Mouse (Mus musculus): ENCODE data around the gene Gm13287. TPM values are rescaled to one million over a fixed set of nuclear protein-coding genes. Genes with fewer than 3 reads are reported as not detected.

Gm13287 gene
- polyA plus RNA-seq, 1 experiment from 2014 or later: not detected

Other genes with a start within 250 kb of the Gm13287 start
- not detected in 2 replicates for gene Ifna15, start 245.0 kb upstream of the Gm13287 start, polyA plus RNA-seq (2015; fragmentation: Nextera tagmentation; extraction: Ambion mirVana)
- not detected in 2 replicates for gene Ifna14, start 231.5 kb upstream of the Gm13287 start, polyA plus RNA-seq (2015; fragmentation: Nextera tagmentation; extraction: Ambion mirVana)
- not detected in 2 replicates for gene Ifna9, start 210.9 kb upstream of the Gm13287 start, polyA plus RNA-seq (2015; fragmentation: Nextera tagmentation; extraction: Ambion mirVana)
- gene Ifna12, start 199.9 kb upstream of the Gm13287 start, polyA plus RNA-seq (2015; fragmentation: Nextera tagmentation; extraction: Ambion mirVana): not detected in 2 replicates
- gene C87499, start 168.8 kb upstream of the Gm13287 start, polyA plus RNA-seq (2015; fragmentation: Nextera tagmentation; extraction: Ambion mirVana): not detected in 2 replicates
- not detected in 2 replicates for gene Ifna13, start 158.8 kb upstream of the Gm13287 start, polyA plus RNA-seq (2015; fragmentation: Nextera tagmentation; extraction: Ambion mirVana)
- gene Ifna16, start 126.3 kb upstream of the Gm13287 start, polyA plus RNA-seq (2015; fragmentation: Nextera tagmentation; extraction: Ambion mirVana): not detected in 2 replicates
- not detected in 2 replicates for gene Ifna2, start 119.3 kb upstream of the Gm13287 start, polyA plus RNA-seq (2015; fragmentation: Nextera tagmentation; extraction: Ambion mirVana)
- gene Ifnab, start 111.9 kb upstream of the Gm13287 start, polyA plus RNA-seq (2015; fragmentation: Nextera tagmentation; extraction: Ambion mirVana): not detected in 2 replicates
- 0.82 and 1.2 TPM in 2 replicates for gene Gm26566, start 81.4 kb upstream of the Gm13287 start, polyA plus RNA-seq (2015; fragmentation: Nextera tagmentation; extraction: Ambion mirVana)
- gene Klhl9, start 80.8 kb upstream of the Gm13287 start, polyA plus RNA-seq (2015; fragmentation: Nextera tagmentation; extraction: Ambion mirVana): 88.1 and 91.8 TPM in 2 replicates
- gene Gm13271, start 48.4 kb upstream of the Gm13287 start, polyA plus RNA-seq (2015; fragmentation: Nextera tagmentation; extraction: Ambion mirVana): not detected in 2 replicates
- gene Gm13283, start 43.1 kb upstream of the Gm13287 start, polyA plus RNA-seq (2015; fragmentation: Nextera tagmentation; extraction: Ambion mirVana): 0.31 TPM in 1 of 2 replicates, not detected in the other
- 0.38 and 0.49 TPM in 2 replicates for gene Gm13290, start 29.4 kb upstream of the Gm13287 start, polyA plus RNA-seq (2015; fragmentation: Nextera tagmentation; extraction: Ambion mirVana)
- gene Gm13289, start 26.3 kb upstream of the Gm13287 start, polyA plus RNA-seq (2015; fragmentation: Nextera tagmentation; extraction: Ambion mirVana): not detected in 2 replicates
- gene Gm13272, start 23.4 kb upstream of the Gm13287 start, polyA plus RNA-seq (2015; fragmentation: Nextera tagmentation; extraction: Ambion mirVana): not detected in 2 replicates
- gene Ifnz, start 21.1 kb upstream of the Gm13287 start, polyA plus RNA-seq (2015; fragmentation: Nextera tagmentation; extraction: Ambion mirVana): 0.34 TPM in 1 of 2 replicates, not detected in the other
- gene Gm13276, start 17.5 kb upstream of the Gm13287 start, polyA plus RNA-seq (2015; fragmentation: Nextera tagmentation; extraction: Ambion mirVana): 0.36 and 1.2 TPM in 2 replicates
- not detected in 2 replicates for gene Gm13277, start 14.6 kb upstream of the Gm13287 start, polyA plus RNA-seq (2015; fragmentation: Nextera tagmentation; extraction: Ambion mirVana)
- not detected in 2 replicates for gene Gm13278, start 11.7 kb upstream of the Gm13287 start, polyA plus RNA-seq (2015; fragmentation: Nextera tagmentation; extraction: Ambion mirVana)
- gene Gm13275, start 8.8 kb upstream of the Gm13287 start, polyA plus RNA-seq (2015; fragmentation: Nextera tagmentation; extraction: Ambion mirVana): not detected in 2 replicates
- gene Gm13279, start 5.9 kb upstream of the Gm13287 start, polyA plus RNA-seq (2015; fragmentation: Nextera tagmentation; extraction: Ambion mirVana): not detected in 2 replicates
- gene Gm13285, start 3.6 kb upstream of the Gm13287 start, polyA plus RNA-seq (2015; fragmentation: Nextera tagmentation; extraction: Ambion mirVana): 1.5 and 1.8 TPM in 2 replicates
- gene Gm13288, start 2.3 kb downstream of the Gm13287 start, polyA plus RNA-seq (2015; fragmentation: Nextera tagmentation; extraction: Ambion mirVana): not detected in 2 replicates
- gene Ifna7, start 13.0 kb downstream of the Gm13287 start, polyA plus RNA-seq (2015; fragmentation: Nextera tagmentation; extraction: Ambion mirVana): not detected in 2 replicates
- gene Ifna11, start 16.7 kb downstream of the Gm13287 start, polyA plus RNA-seq (2015; fragmentation: Nextera tagmentation; extraction: Ambion mirVana): not detected in 2 replicates
- not detected in 2 replicates for gene Ifna6, start 24.2 kb downstream of the Gm13287 start, polyA plus RNA-seq (2015; fragmentation: Nextera tagmentation; extraction: Ambion mirVana)
- gene Ifna5, start 32.3 kb downstream of the Gm13287 start, polyA plus RNA-seq (2015; fragmentation: Nextera tagmentation; extraction: Ambion mirVana): not detected in 2 replicates
- not detected in 2 replicates for gene Ifna4, start 38.6 kb downstream of the Gm13287 start, polyA plus RNA-seq (2015; fragmentation: Nextera tagmentation; extraction: Ambion mirVana)
- not detected in 2 replicates for gene Ifna1, start 46.8 kb downstream of the Gm13287 start, polyA plus RNA-seq (2015; fragmentation: Nextera tagmentation; extraction: Ambion mirVana)
- gene Ifne, start 76.9 kb downstream of the Gm13287 start, polyA plus RNA-seq (2015; fragmentation: Nextera tagmentation; extraction: Ambion mirVana): not detected in 2 replicates